Mouse (Mus musculus): ENCODE results near the gene Fmnl1. TPM values are rescaled to one million over a fixed set of nuclear protein-coding genes. Genes with fewer than 3 reads are reported as not detected.

The Fmnl1 gene
- polyA plus RNA-seq, 1 experiment from 2014 or later, result 7.6 TPM

GRCm38 (mm10) chr11:103235702-103236101 lies 64.8 kb downstream of the Fmnl1 start:
- no peak for ATAC-seq
- H3K27ac ChIP-seq (ENCODE audit: low read depth, low read length), result no peak overlapping the region; the same call in 1 of the 2 replicates

GRCm38 (mm10) chr11:103236431-103236830 lies 65.5 kb downstream of the Fmnl1 start:
- no peak overlapping the region for H3K4me2 ChIP-seq (ENCODE audit: low read length)
- H3K4me1 ChIP-seq (ENCODE audit: control insufficient read depth, insufficient read depth, low read depth, low read length), result no peaks in the 10 kb centered on the region; the same call in 1 of the 2 replicates
- no peak overlapping the region for H3K4me3 ChIP-seq (ENCODE audit: low read length)
- no peak overlapping the region for H3K27ac ChIP-seq (ENCODE audit: low read depth, low read length)
- peaks cover 17% of the 10 kb centered on the region; the same call in 1 of the 2 replicates for H3K36me3 ChIP-seq (ENCODE audit: control insufficient read depth, insufficient read depth, low read length)
- H3K27me3 ChIP-seq (replicated peaks; ENCODE audit: control insufficient read depth, insufficient read depth, low read length), result no peaks in the 10 kb centered on the region
- ATAC-seq, result no peak
- WGBS, result 86% methylated on average over 6 of the region's 6 CpGs
- H3K9me3 ChIP-seq (ENCODE audit: control insufficient read depth, low read length), result 0 out of 2 replicates have a peak, but pooled peaks cover 2% of the 10 kb centered on the region
- H3K9ac ChIP-seq (ENCODE audit: low read depth, low read length), result no peak overlapping the region

More at GRCm38 (mm10) chr11:103235702-103236101, 64.8 kb downstream of the Fmnl1 start:
- Histone ChIP-seq H3K36me3 (ENCODE audit: control insufficient read depth, insufficient read depth, low read length) (peaks cover 18% of the 10 kb centered on the region; the same call in 1 of the 2 replicates), H3K9me3 (ENCODE audit: control insufficient read depth, low read length) (0 out of 2 replicates have a peak, but pooled peaks cover 2% of the 10 kb centered on the region), H3K4me3 (ENCODE audit: low read length) (no peak overlapping the region), H3K27me3 (replicated peaks; ENCODE audit: control insufficient read depth, insufficient read depth, low read length) (no peaks in the 10 kb centered on the region), H3K9ac (ENCODE audit: low read depth, low read length) (no peak overlapping the region), H3K4me2 (ENCODE audit: low read length) (no peak overlapping the region), H3K4me1 (ENCODE audit: control insufficient read depth, insufficient read depth, low read depth, low read length) (no peaks in the 10 kb centered on the region; the same call in 1 of the 2 replicates)
- WGBS, result 66% methylated on average over 11 of the region's 11 CpGs

DNA sequence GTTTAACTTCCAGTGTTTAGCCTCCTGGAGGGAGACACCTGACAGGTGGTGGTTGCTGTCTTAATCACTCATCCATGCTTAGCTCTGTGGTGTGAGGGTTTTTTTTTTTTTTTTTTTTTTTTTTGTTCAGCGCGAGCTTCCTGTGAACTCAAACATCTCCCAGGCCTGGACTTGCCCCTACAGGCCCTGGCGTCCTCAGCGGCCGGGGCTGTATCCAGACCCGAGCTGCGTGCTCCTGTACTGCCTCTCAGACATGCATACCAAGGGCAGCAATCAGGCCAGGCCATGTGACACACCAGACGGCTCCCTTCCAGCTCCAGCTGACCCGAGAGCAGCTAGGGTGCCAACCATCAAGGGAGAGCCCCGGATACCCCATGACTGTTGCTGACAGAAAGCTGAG lies 66.0 kb downstream of the Fmnl1 start:
- 85% methylated on average over 10 of the region's 10 CpGs for WGBS
- no peaks in the 10 kb centered on the region; the same call in 1 of the 2 replicates for H3K4me1 ChIP-seq (ENCODE audit: control insufficient read depth, insufficient read depth, low read depth, low read length)
- no peak overlapping the region for H3K4me3 ChIP-seq (ENCODE audit: low read length)
- no peak for ATAC-seq
- 0 out of 2 replicates have a peak, but pooled peaks cover 2% of the 10 kb centered on the region for H3K9me3 ChIP-seq (ENCODE audit: control insufficient read depth, low read length)
- H3K36me3 ChIP-seq (ENCODE audit: control insufficient read depth, insufficient read depth, low read length), result peaks cover 17% of the 10 kb centered on the region; the same call in 1 of the 2 replicates
- no peak overlapping the region for H3K27ac ChIP-seq (ENCODE audit: low read depth, low read length)
- H3K9ac ChIP-seq (ENCODE audit: low read depth, low read length), result no peak overlapping the region
- H3K4me2 ChIP-seq (ENCODE audit: low read length), result no peak overlapping the region
- no peaks in the 10 kb centered on the region for H3K27me3 ChIP-seq (replicated peaks; ENCODE audit: control insufficient read depth, insufficient read depth, low read length)

DNA sequence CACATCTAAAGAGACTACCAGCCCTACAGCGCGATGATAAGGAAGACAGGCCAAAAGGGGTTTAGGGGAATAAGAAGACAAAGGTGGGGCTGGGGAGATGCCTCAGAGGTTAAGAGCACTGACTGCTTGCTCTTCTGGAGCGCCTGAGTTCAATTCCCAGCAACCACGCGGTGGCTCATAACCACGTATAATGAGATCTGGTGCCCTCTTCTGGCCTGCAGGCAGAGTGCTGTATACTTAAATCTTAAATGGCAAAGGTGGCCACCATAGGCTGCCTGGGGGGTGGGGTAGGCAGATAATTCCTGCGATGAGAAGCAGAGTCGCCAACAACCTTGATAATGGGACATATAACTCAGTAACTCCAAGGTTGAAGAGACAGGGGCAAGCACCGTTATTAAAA lies 66.8 kb downstream of the Fmnl1 start:
- Histone ChIP-seq H3K27ac (ENCODE audit: low read depth, low read length) (no peak overlapping the region), H3K9me3 (ENCODE audit: control insufficient read depth, low read length) (0 out of 2 replicates have a peak, but pooled peaks cover 2% of the 10 kb centered on the region), H3K4me1 (ENCODE audit: control insufficient read depth, insufficient read depth, low read depth, low read length) (no peaks in the 10 kb centered on the region; the same call in 1 of the 2 replicates), H3K9ac (ENCODE audit: low read depth, low read length) (no peak overlapping the region), H3K27me3 (replicated peaks; ENCODE audit: control insufficient read depth, insufficient read depth, low read length) (no peaks in the 10 kb centered on the region), H3K36me3 (ENCODE audit: control insufficient read depth, insufficient read depth, low read length) (peaks cover 17% of the 10 kb centered on the region; the same call in 1 of the 2 replicates), H3K4me2 (ENCODE audit: low read length) (no peak overlapping the region), H3K4me3 (ENCODE audit: low read length) (no peak overlapping the region)
- WGBS, result 77% methylated on average over 9 of the region's 9 CpGs
- no peak for ATAC-seq

DNA sequence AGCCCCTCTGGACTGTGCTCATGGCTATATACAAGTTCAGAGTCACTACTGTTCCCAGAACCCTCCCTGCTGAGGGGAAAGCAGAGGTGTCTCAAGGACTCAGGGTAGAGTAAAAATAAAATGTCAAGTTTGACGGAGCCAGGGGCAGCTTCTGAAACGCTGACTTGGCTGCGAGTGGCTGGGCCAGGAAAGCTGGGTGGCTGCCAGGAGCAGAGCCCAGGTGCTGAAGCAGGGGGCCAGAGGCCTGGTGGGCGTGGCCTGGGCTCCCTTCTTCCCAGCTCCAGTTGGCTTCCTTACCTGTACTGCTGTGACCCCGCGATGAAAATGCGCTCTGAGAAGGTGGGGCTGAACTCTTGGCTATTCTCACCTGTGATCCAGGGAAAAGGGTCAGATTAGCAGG lies 69.8 kb downstream of the Fmnl1 start:
- H3K4me3 ChIP-seq (ENCODE audit: low read length), result no peak overlapping the region
- H3K4me2 ChIP-seq (ENCODE audit: low read length), result no peak overlapping the region
- no peaks in the 10 kb centered on the region for H3K27me3 ChIP-seq (replicated peaks; ENCODE audit: control insufficient read depth, insufficient read depth, low read length)
- ATAC-seq, result no peak
- 0 out of 2 replicates have a peak, but pooled peaks cover 2% of the 10 kb centered on the region for H3K9me3 ChIP-seq (ENCODE audit: control insufficient read depth, low read length)
- no peak overlapping the region for H3K27ac ChIP-seq (ENCODE audit: low read depth, low read length)
- WGBS, result 43% methylated on average over 7 of the region's 7 CpGs
- no peak overlapping the region for H3K9ac ChIP-seq (ENCODE audit: low read depth, low read length)
- peaks cover 5% of the 10 kb centered on the region; the same call in 1 of the 2 replicates for H3K4me1 ChIP-seq (ENCODE audit: control insufficient read depth, insufficient read depth, low read depth, low read length)
- H3K36me3 ChIP-seq (ENCODE audit: control insufficient read depth, insufficient read depth, low read length), result peaks cover 17% of the 10 kb centered on the region; the same call in 1 of the 2 replicates

- no peak overlapping the region for H3K27ac ChIP-seq (ENCODE audit: low read depth, low read length)
- H3K9ac ChIP-seq (ENCODE audit: low read depth, low read length), result no peak overlapping the region
- peaks cover 23% of the 10 kb centered on the region for H3K4me1 ChIP-seq (ENCODE audit: control insufficient read depth, insufficient read depth, low read depth, low read length)
- no peaks in the 10 kb centered on the region for H3K36me3 ChIP-seq (ENCODE audit: control insufficient read depth, insufficient read depth, low read length)
- 58% methylated on average over 4 of the region's 4 CpGs for WGBS
- H3K4me2 ChIP-seq (ENCODE audit: low read length), result no peak overlapping the region
- no peak overlapping the region for H3K4me3 ChIP-seq (ENCODE audit: low read length)
- no peaks in the 10 kb centered on the region for H3K9me3 ChIP-seq (ENCODE audit: control insufficient read depth, low read length)
- peak; percentile 35; the same call in 1 of the 2 replicates for ATAC-seq
- no peaks in the 10 kb centered on the region for H3K27me3 ChIP-seq (replicated peaks; ENCODE audit: control insufficient read depth, insufficient read depth, low read length)
Measured at GRCm38 (mm10) chr11:103244856-103245255, 73.9 kb downstream of the Fmnl1 start.

- Histone ChIP-seq H3K4me1 (ENCODE audit: control insufficient read depth, insufficient read depth, low read depth, low read length) (peaks cover 23% of the 10 kb centered on the region), H3K9ac (ENCODE audit: low read depth, low read length) (no peak overlapping the region), H3K9me3 (ENCODE audit: control insufficient read depth, low read length) (no peaks in the 10 kb centered on the region), H3K27me3 (replicated peaks; ENCODE audit: control insufficient read depth, insufficient read depth, low read length) (no peaks in the 10 kb centered on the region), H3K27ac (ENCODE audit: low read depth, low read length) (peak overlapping the region; percentile 23; the same call in 1 of the 2 replicates), H3K4me2 (ENCODE audit: low read length) (no peak overlapping the region), H3K36me3 (ENCODE audit: control insufficient read depth, insufficient read depth, low read length) (no peaks in the 10 kb centered on the region), H3K4me3 (ENCODE audit: low read length) (no peak overlapping the region)
- WGBS, result 70% methylated on average over 10 of the region's 10 CpGs
- ATAC-seq, result no peak
Measured at GRCm38 (mm10) chr11:103246081-103246730, 75.3 kb downstream of the Fmnl1 start.

DNA sequence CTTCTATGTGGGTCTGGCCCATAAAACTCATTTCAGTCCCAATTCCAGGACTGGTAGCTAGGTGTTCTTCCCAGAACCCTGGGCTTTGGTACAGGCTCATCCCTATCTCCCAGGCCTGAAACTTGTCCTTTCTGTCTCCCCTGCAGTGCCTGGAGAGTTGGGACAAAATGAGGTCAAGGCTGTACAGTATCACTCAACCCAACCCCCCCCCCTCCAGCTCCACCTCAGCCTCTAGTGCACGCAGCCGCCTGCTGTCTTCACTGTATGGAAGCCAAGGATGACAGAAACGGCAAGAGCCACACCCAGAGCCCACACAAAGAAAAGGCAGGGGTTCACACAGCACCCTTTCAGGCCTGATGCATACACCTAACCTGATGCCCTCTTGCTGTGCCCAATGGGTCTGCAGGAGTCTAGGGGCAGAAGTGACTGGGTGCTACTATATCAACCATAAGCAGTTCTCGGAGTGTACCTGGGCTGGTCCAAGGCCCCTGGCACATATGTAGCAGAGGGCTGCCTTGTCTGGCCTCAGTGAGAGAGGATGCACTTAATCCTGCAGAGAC lies 75.9 kb downstream of the Fmnl1 start:
- H3K9me3 ChIP-seq (ENCODE audit: control insufficient read depth, low read length), result no peaks in the 10 kb centered on the region
- no peaks in the 10 kb centered on the region for H3K27me3 ChIP-seq (replicated peaks; ENCODE audit: control insufficient read depth, insufficient read depth, low read length)
- WGBS, result 61% methylated on average over 4 of the region's 4 CpGs
- no peak for ATAC-seq
- no peak overlapping the region for H3K27ac ChIP-seq (ENCODE audit: low read depth, low read length)
- H3K9ac ChIP-seq (ENCODE audit: low read depth, low read length), result 0 out of 2 replicates have a peak overlapping the region, but pooled peaks have one; percentile 18
- H3K4me2 ChIP-seq (ENCODE audit: low read length), result no peak overlapping the region
- no peaks in the 10 kb centered on the region for H3K36me3 ChIP-seq (ENCODE audit: control insufficient read depth, insufficient read depth, low read length)
- peaks cover 23% of the 10 kb centered on the region for H3K4me1 ChIP-seq (ENCODE audit: control insufficient read depth, insufficient read depth, low read depth, low read length)
- no peak overlapping the region for H3K4me3 ChIP-seq (ENCODE audit: low read length)

GRCm38 (mm10) chr11:103247504-103248177 lies 76.7 kb downstream of the Fmnl1 start:
- no peak overlapping the region for H3K9ac ChIP-seq (ENCODE audit: low read depth, low read length)
- peak; percentile 81 for ATAC-seq

More at GRCm38 (mm10) chr11:103247504-103248177, 76.7 kb downstream of the Fmnl1 start:
- WGBS, result 48% methylated on average over 11 of the region's 11 CpGs
- no peak overlapping the region for H3K4me2 ChIP-seq (ENCODE audit: low read length)
- 0 out of 2 replicates have a peak overlapping the region, but pooled peaks have one; percentile 42 for H3K27ac ChIP-seq (ENCODE audit: low read depth, low read length)
- H3K27me3 ChIP-seq (replicated peaks; ENCODE audit: control insufficient read depth, insufficient read depth, low read length), result no peaks in the 10 kb centered on the region
- no peak overlapping the region for H3K4me3 ChIP-seq (ENCODE audit: low read length)
- no peaks in the 10 kb centered on the region for H3K36me3 ChIP-seq (ENCODE audit: control insufficient read depth, insufficient read depth, low read length)
- H3K9me3 ChIP-seq (ENCODE audit: control insufficient read depth, low read length), result no peaks in the 10 kb centered on the region
- peaks cover 23% of the 10 kb centered on the region for H3K4me1 ChIP-seq (ENCODE audit: control insufficient read depth, insufficient read depth, low read depth, low read length)

All from hindbrain, embryonic 16.5 days (tissue).